Mouse (Mus musculus): Measurements from ENCODE around the gene Dock6. TPM values are rescaled to one million over a fixed set of nuclear protein-coding genes. Genes with fewer than 3 reads are reported as not detected.

Gene Dock6
- total RNA-seq, 2 experiments from 2014 or later: 11.3 to 13.1 TPM

DNA sequence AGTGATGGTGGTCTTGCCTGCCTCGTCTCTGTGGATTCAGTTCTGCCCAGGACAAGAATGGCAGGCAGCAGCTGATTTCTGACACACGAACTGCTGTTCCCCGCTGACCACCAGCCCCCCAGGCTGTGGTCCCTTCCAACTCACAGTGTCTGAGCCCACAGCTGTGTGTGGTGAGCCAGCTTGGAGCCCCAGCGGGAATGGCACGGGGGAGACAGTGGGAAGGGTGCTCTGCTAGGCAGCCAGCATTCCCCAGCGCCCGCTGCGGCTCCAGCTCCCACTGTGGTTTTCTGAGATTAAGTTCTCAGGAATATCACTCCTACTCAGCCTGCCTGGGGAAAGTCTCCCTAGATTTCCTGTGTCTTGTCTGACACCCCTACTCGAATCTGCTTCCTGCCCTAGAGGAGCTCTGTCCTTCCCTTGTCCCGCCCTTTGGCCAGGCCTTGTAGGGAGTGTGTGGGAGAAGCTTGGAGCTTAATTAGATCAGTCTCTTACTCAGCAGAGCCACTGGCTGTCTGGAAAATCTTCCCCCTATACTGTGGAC is 100.1 kb downstream of the Dock6 start:
- no peak for DNase-seq (ENCODE audit: low spot score in 2 of 2)

DNA sequence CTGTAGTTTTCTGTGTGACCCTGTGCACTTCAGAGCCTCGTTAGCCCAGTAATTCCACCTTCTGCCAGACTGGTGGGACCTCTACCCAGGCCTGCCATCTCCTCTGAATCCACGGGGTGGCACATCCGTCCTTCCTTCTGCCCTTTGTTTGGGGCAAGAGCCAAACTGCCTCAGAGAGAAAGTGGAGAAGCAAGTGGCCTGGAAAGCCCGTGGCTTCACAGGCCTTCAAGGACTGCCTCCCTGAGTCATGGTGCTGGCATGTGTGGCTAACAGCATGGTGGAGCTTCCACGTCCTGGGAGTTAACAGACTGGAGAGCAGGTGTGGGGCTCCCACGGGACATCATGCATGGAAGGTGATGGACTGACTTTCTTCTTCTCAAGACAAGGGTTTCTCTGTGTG is 101.1 kb downstream of the Dock6 start:
- no peak for DNase-seq (ENCODE audit: low spot score in 2 of 2)

DNA sequence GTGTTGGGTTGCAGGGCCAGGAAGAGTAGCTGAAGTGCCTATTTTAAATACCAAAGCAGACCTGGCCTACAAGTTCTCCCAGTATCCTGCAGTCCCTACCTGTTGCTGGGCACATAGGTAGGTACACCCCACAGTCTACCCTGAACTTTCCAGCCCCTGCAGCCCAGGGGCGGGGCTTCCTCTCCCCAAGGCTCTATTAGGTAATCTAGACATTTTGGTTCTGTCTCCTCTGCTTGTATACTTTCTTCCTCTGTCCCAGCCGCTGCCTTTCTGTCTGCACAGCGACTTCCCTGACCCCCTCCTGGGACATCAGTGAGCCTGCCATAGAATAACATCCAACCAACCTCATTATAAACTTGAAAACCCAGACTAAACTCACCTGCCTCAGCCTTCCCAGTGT is 102.1 kb downstream of the Dock6 start:
- no peak for DNase-seq (ENCODE audit: low spot score in 2 of 2)

Small RNA genes lying within 50 kb of the gene (microRNA-seq; reads per million reads assigned to microRNA genes)
- gene Mir7083: 1.4 to 2.0 reads per million in 2 experiments

Other genes with a start within 250 kb of the Dock6 start
- 100 to 1,000 TPM; 111 to 117 TPM for gene Smarca4, start 236.5 kb downstream of the Dock6 start, total RNA-seq (2021)
- 10 to 100 TPM; 13.1 to 15.4 TPM for gene Ldlr, start 129.2 kb downstream of the Dock6 start, total RNA-seq (2021)
- gene Spc24, start 92.3 kb downstream of the Dock6 start, total RNA-seq (2021): 1 to 10 TPM; 1.9 to 2.7 TPM
- 1 to 10 TPM; 7.4 to 7.6 TPM for gene Kank2, start 53.9 kb downstream of the Dock6 start, total RNA-seq (2021)
- gene Angptl8, start 17.1 kb downstream of the Dock6 start, total RNA-seq (2021): not detected
- 10 to 100 TPM; 17.7 to 19.3 TPM for gene Rab3d, start 65.6 kb upstream of the Dock6 start, total RNA-seq (2021)
- gene Ccdc159, start 74.8 kb upstream of the Dock6 start, total RNA-seq (2021): 10 to 100 TPM; 16.3 to 16.5 TPM
- gene Tmem205, start 74.9 kb upstream of the Dock6 start, total RNA-seq (2021): 10 to 100 TPM; 40.2 to 42.2 TPM
- gene Plppr2, start 84.4 kb upstream of the Dock6 start, total RNA-seq (2021): 100 to 1,000 TPM; 273 to 278 TPM
- 10 to 100 TPM; 13.3 to 13.7 TPM for gene Swsap1, start 103.1 kb upstream of the Dock6 start, total RNA-seq (2021)
- 1 to 10 TPM; 9.0 to 9.1 TPM for gene Epor, start 110.9 kb upstream of the Dock6 start, total RNA-seq (2021)
- gene Rgl3, start 136.8 kb upstream of the Dock6 start, total RNA-seq (2021): 1 to 10 TPM; 2.2 to 2.6 TPM
- 1 to 10 TPM; 8.6 to 8.9 TPM for gene Ccdc151, start 150.0 kb upstream of the Dock6 start, total RNA-seq (2021)
- gene Prkcsh, start 150.2 kb upstream of the Dock6 start, total RNA-seq (2021): 100 to 1,000 TPM; 106 to 115 TPM
- 100 to 1,000 TPM; 168 to 172 TPM for gene Elavl3, start 199.4 kb upstream of the Dock6 start, total RNA-seq (2021)
- gene Gm49318, start 218.6 kb upstream of the Dock6 start, total RNA-seq (2021): 1 to 10 TPM; 2.0 to 4.4 TPM
- 10 to 100 TPM; 20.8 to 21.7 TPM for gene Zfp653, start 218.7 kb upstream of the Dock6 start, total RNA-seq (2021)
- gene Ecsit, start 232.8 kb upstream of the Dock6 start, total RNA-seq (2021): 10 to 100 TPM; 49.8 to 51.3 TPM
- gene Cnn1, start 246.6 kb upstream of the Dock6 start, total RNA-seq (2021): under 1 TPM in 1 of 2 experiments, not detected in 1; 0.53 TPM

All from layer of hippocampus, adult 18-20 months (tissue).